Mouse (Mus musculus): Measurements from ENCODE around the gene Vmn1r2. TPM values are rescaled to one million over a fixed set of nuclear protein-coding genes. Genes with fewer than 3 reads are reported as not detected.
"Not testable (repeated sequence)": the region's sequence is repeated elsewhere in the genome, so short reads cannot be mapped to it uniquely, and the experiment has no call there.

The Vmn1r2 gene
- polyA plus RNA-seq (2015; fragmentation: Nextera tagmentation; extraction: Ambion mirVana) = not detected in 2 replicates

DNA sequence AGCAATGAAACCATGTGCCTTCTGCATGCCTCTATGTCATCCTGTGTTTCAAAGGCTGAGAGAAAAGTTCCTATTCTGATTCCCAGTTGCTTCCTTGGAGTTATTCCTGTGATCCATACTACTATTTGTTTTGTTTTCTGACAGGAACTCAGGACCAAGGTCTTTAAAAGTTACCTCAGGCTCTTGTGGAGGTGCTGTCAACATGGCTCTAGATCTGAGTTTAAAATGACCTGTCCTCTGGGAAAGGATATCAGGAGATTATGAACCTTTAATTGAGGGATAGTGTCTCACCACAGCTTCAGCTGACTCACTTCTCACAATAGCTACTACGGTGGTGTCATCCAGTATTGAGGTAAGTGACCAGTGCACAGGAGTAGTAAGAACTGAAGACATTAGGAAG, at the start of gene Vmn1r2:
Gene Vmn1r2, plus strand, starts transcription at position 301 of the 400 bp plus-strand sequence.
- H3K9ac ChIP-seq (replicated peaks); H3K27ac ChIP-seq (replicated peaks); H3K4me3 ChIP-seq (replicated peaks); H3K27me3 ChIP-seq (replicated peaks); H3K4me1 ChIP-seq; ATAC-seq (ENCODE audit: low FRiP score); H3K36me3 ChIP-seq; H3K4me2 ChIP-seq; H3K9me3 ChIP-seq (replicated peaks): not testable (repeated sequence)
- no CpG with 5 or more reads among the region's 1 CpGs for WGBS

DNA sequence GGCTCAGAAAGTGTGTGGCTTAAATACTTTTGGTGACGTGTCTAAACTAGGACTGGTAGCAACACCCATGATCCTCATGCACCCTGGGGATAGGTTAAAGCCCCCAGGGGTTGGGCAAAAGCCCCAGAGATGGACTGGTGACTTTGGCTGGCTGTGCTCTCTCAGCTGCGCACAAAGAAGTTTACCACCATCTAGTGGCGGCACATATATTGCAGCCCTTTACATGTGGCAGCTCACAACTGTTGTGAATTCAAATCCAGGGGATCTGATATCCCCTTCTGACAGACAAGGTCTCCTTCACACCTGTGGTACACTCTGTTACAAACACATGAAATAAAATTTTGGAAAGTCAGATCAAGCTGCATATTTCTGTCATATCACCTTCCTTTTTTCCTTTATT, 19.2 kb upstream of the Vmn1r2 start:
- H3K4me1 ChIP-seq; H3K9ac ChIP-seq (replicated peaks); H3K4me3 ChIP-seq (replicated peaks); H3K4me2 ChIP-seq; H3K27ac ChIP-seq (replicated peaks); H3K9me3 ChIP-seq (replicated peaks); H3K27me3 ChIP-seq (replicated peaks); ATAC-seq (ENCODE audit: low FRiP score); H3K36me3 ChIP-seq: not testable (repeated sequence)
- WGBS = no CpG with 5 or more reads among the region's 3 CpGs

DNA sequence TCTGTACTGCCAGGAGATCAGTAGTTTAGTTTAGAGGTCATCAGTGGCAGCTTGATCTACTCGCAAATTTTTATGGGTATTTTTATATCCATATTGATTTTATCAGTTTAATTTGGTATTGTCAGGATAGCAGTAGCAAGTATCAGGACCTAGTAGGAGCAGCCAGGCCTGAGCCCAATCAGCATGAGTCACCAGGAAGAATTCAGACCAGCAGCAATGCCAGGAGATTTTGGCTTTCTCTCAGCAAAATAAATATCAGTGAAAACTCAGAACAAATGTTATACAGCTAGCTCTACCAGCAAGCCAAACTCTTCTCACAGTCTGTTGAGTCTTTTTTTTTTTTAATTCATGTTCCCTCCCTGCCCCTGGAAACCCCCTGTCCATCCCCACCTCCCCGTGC, 13.8 kb upstream of the Vmn1r2 start:
- 67% methylated on average over 2 of the region's 2 CpGs for WGBS
- H3K4me3 ChIP-seq (replicated peaks); ATAC-seq (ENCODE audit: low FRiP score): not testable (repeated sequence)

DNA sequence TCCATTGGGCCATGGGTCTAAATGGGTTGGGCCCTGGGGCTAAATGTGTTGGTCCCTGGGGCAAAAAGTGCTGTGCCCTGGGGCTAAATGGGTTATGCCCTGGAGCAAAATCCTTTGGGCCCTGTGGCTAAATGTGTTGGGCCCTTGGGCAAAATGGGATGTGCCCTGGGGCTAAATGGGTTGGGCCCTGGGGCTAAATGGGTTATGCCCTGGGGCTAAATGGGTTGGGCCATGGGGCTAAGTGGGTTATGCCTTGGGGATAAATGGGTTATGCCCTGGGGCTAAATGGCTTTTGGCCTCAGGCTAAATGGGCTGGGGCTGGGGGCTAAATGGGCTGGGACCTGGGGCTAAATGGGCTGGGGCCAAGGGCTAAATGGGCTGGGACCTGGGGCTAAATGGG, 2.7 kb upstream of the Vmn1r2 start:
- H3K4me1 ChIP-seq; H3K27ac ChIP-seq (replicated peaks); H3K36me3 ChIP-seq; ATAC-seq (ENCODE audit: low FRiP score); H3K4me2 ChIP-seq; H3K4me3 ChIP-seq (replicated peaks); H3K9ac ChIP-seq (replicated peaks); H3K9me3 ChIP-seq (replicated peaks); H3K27me3 ChIP-seq (replicated peaks): not testable (repeated sequence)

More for the DNA sequence above, 13.8 kb upstream of the Vmn1r2 start:
- not testable (repeated sequence) for H3K4me1 ChIP-seq; H3K27me3 ChIP-seq (replicated peaks); H3K27ac ChIP-seq (replicated peaks); H3K4me2 ChIP-seq; H3K36me3 ChIP-seq; H3K9ac ChIP-seq (replicated peaks); H3K9me3 ChIP-seq (replicated peaks)

DNA sequence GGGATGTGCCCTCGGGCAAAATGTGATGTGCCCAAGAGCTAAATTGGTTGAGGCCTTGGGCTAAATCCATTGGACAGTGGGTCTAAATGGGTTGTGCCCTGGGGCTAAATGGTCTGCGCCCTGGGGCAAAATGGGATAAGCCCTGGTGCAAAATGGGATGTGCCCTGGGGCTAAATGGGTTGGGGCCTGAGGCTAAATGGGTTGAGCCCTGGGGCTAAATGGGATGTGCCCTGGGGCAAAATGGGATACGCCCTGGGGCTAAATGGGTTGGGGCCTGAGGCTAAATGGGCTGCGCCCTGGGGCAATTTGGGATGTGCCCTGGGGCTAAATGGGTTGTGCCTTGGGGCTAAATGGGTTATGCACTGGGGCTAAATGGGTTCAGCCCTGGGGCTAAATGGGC, 2.1 kb upstream of the Vmn1r2 start:
- H3K4me3 ChIP-seq (replicated peaks) = no peak overlapping the region
- WGBS = 92% methylated on average over 4 of the region's 4 CpGs

DNA sequence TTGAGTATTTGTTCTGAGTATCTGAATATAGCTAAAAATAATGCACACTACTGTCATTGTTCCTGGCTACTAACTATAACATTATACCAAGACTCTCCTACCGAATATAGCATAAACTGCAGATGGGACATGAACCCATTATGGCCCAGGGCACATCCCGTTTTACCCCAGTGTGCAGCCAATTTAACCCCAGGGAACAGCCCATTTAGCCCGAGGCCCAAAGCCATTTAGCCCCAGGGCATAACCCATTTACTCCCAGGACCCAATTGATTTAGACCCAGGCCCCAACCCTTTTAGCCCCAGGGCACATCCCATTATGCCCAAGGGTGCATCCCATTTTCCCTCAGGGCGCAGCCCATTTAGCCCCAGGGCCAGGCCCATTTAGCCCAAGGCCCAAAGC, 7.5 kb downstream of the Vmn1r2 start:
- H3K9me3 ChIP-seq (replicated peaks) = peaks cover 16% of the 10 kb centered on the region
- not testable (repeated sequence) for H3K27me3 ChIP-seq (replicated peaks); H3K9ac ChIP-seq (replicated peaks); H3K27ac ChIP-seq (replicated peaks); H3K4me3 ChIP-seq (replicated peaks); H3K36me3 ChIP-seq; H3K4me1 ChIP-seq; H3K4me2 ChIP-seq; ATAC-seq (ENCODE audit: low FRiP score)
- WGBS = 74% methylated on average over 4 of the region's 4 CpGs

More for the DNA sequence above, 2.1 kb upstream of the Vmn1r2 start:
- H3K9me3 ChIP-seq (replicated peaks) = peaks cover 9% of the 10 kb centered on the region
- H3K4me2 ChIP-seq = no peak overlapping the region
- H3K27me3 ChIP-seq (replicated peaks) = no peaks in the 10 kb centered on the region
- no peaks in the 10 kb centered on the region for H3K4me1 ChIP-seq
- H3K36me3 ChIP-seq = no peaks in the 10 kb centered on the region
- no peak overlapping the region for H3K27ac ChIP-seq (replicated peaks)
- no peak overlapping the region for H3K9ac ChIP-seq (replicated peaks)
- ATAC-seq (ENCODE audit: low FRiP score) = no peak

DNA sequence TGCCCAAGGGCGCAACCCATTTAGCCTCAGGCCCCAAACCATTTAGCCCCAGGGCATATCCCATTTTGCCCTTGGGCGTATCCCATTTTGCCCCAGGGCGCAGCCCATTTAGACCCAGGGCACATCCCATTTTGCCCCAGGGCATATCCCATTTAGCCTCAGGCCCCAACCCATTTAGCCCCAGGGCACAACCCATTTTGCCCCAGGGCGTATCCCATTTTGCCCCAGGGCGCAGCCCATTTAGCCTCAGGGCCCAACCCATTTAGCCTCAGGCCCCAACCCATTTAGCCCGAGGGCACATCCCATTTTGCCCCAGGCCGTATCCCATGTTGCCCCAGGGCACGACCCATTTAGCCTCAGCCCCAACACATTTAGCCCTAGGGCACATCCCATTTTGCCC, 8.6 kb downstream of the Vmn1r2 start:
- H3K27ac ChIP-seq (replicated peaks) = not testable (repeated sequence)

DNA sequence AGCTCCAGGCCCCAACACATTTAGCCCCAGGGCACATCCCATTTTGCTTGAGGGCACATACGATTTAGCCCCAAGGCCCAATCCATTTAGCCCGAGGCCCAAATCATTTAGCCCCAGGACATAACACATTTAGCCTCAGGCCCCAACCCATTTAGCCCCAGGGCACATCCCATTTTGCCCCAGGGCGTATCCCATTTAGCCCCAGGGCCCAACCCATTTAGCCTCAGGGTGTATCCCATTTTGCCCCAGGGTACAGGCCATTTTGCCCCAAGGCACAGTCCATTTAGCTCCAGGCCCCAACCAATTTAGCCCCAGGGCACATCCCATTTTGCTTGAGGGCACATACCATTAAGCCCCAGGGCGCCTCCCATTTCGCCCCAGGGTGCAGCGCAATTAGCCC, 9.1 kb downstream of the Vmn1r2 start:
- 93% methylated on average over 6 of the region's 6 CpGs for WGBS
- peaks cover 24% of the 10 kb centered on the region for H3K9me3 ChIP-seq (replicated peaks)
- H3K36me3 ChIP-seq; H3K4me2 ChIP-seq; H3K27ac ChIP-seq (replicated peaks); H3K27me3 ChIP-seq (replicated peaks); H3K4me3 ChIP-seq (replicated peaks); H3K9ac ChIP-seq (replicated peaks); ATAC-seq (ENCODE audit: low FRiP score); H3K4me1 ChIP-seq: not testable (repeated sequence)

More for the DNA sequence above, 8.6 kb downstream of the Vmn1r2 start:
- WGBS = 87% methylated on average over 7 of the region's 8 CpGs
- not testable (repeated sequence) for H3K4me1 ChIP-seq; H3K36me3 ChIP-seq; H3K9ac ChIP-seq (replicated peaks); ATAC-seq (ENCODE audit: low FRiP score); H3K27me3 ChIP-seq (replicated peaks); H3K4me2 ChIP-seq; H3K4me3 ChIP-seq (replicated peaks)
- peaks cover 24% of the 10 kb centered on the region for H3K9me3 ChIP-seq (replicated peaks)

DNA sequence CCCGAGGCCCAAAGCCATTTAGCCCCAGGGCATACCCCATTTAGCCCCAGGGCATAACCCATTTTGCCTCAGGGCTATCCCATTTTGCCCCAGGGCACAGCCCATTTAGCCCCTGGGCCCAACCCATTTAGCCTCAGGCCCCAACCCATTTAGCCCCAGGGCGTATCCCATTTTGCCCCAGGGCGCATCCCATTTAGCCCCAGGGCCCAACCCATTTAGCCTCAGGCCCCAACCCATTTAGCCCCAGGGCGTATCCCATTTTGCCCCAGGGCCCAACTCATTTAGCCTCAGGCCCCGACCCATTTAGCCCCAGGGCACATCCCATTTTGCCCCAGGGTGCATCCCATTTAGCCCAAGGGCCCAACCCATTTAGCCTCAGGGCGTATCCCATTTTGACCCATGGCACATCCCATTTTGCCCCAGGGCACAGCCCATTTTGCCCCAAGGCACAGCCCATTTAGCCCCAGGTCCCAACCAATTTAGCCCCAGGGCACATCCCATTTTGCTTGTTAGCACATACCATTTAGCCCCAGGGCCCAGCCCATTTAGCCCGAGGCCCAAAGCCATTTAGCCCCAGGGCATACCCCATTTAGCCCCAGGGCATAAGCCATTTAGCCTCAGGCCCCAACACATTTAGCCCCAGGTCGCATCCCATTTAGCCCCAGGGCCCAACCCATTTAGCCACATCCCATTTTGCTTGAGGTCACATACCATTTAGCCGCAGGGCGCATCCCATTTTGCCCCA, 9.8 kb downstream of the Vmn1r2 start:
- not testable (repeated sequence) for H3K4me3 ChIP-seq (replicated peaks); ATAC-seq (ENCODE audit: low FRiP score); H3K36me3 ChIP-seq; H3K27ac ChIP-seq (replicated peaks); H3K4me2 ChIP-seq; H3K27me3 ChIP-seq (replicated peaks); H3K9ac ChIP-seq (replicated peaks); H3K4me1 ChIP-seq
- peaks cover 24% of the 10 kb centered on the region for H3K9me3 ChIP-seq (replicated peaks)
- WGBS = 89% methylated on average over 10 of the region's 10 CpGs

DNA sequence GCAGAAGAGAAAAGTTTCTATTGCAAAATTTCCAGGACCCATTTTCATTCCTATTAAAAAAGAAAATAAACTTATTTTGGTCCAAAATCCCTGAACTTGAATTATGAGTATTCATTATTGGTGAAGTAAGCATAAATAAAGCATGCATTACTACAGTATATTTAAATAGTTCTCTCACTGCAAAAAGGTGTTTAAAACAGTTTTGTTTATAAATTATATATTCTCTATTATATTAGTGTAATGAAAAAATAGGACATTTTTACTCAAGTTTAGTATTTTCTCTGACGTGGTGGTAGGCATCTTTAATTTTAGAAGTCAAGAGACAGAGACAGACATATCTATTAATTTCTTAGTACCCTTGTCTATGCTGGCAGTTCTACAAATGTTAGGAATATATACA, 18.1 kb downstream of the Vmn1r2 start, which contains the start of gene Vmn1r3:
Gene Vmn1r3, minus strand, starts transcription at position 101 of the 400 bp plus-strand sequence.
- H3K9me3 ChIP-seq (replicated peaks); H3K9ac ChIP-seq (replicated peaks); H3K27ac ChIP-seq (replicated peaks); H3K4me3 ChIP-seq (replicated peaks); H3K4me1 ChIP-seq; ATAC-seq (ENCODE audit: low FRiP score); H3K27me3 ChIP-seq (replicated peaks); H3K36me3 ChIP-seq; H3K4me2 ChIP-seq: not testable (repeated sequence)
- WGBS = 87% methylated on average over 1 of the region's 1 CpGs

DNA sequence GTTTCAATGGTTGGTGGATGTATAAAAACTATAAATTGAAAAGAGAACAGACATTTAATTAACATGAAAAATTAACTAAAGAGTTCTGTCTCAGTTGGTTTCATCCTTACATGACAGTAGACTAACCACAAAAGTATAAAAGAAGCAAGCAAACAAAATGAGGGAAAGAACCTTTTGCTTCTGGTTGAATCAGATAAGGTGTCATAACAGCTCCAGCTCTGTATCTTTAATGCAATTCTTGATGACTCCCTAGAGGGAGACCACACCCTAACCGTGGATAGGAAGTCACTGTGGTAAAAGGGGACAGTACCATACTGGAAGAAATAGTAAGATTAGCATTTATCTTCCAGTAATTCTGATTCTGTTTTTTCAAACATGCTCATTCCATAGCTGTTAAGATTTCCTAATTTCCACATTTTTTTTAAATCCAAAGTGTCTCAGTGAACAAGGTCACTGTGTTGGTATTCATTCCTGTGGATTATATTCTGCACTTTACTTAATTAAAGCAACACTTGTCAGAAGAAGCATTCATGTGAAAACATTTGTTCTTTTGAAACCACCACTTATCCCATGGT, 42.6 kb downstream of the Vmn1r2 start:
- not testable (repeated sequence) for H3K9ac ChIP-seq (replicated peaks); H3K27me3 ChIP-seq (replicated peaks); H3K27ac ChIP-seq (replicated peaks); H3K36me3 ChIP-seq; ATAC-seq (ENCODE audit: low FRiP score); H3K4me2 ChIP-seq; H3K4me1 ChIP-seq; H3K9me3 ChIP-seq (replicated peaks); H3K4me3 ChIP-seq (replicated peaks)
- 63% methylated on average over 1 of the region's 1 CpGs for WGBS

DNA sequence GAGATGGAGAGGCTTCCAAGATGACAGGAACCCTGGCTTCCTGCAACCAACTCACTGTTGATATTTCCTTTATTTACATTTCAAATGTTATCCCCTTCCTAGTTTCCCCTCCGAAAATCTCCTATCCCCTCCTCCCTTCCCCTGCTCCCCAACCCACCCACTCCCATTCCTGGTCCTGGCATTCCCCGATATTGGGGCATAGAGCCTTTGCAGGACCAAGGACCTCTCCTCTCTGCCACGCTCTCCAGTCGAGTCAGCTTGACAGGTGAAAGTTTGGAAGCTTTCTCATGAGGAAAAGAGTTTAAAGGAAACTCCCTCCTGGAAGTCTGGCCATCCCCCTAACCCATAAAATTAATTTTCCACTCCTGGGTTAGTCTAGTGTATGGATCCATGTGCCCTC, 46.2 kb downstream of the Vmn1r2 start:
- H3K27me3 ChIP-seq (replicated peaks); H3K27ac ChIP-seq (replicated peaks); H3K36me3 ChIP-seq; H3K9ac ChIP-seq (replicated peaks); H3K9me3 ChIP-seq (replicated peaks); H3K4me2 ChIP-seq; H3K4me3 ChIP-seq (replicated peaks); H3K4me1 ChIP-seq; ATAC-seq (ENCODE audit: low FRiP score): not testable (repeated sequence)
- WGBS = 70% methylated on average over 4 of the region's 4 CpGs

All from neural tube, embryonic 15.5 days (tissue).